Comparison of ENCODE assay signal across 25 mouse cellular contexts in genomic region chr9:31418821-31419220, GRCm38 (mm10). TPM values are rescaled to one million over a fixed set of nuclear protein-coding genes. Genes with fewer than 3 reads are reported as not detected.
DNase-seq lines count a peak whose midpoint lies in the region; ATAC-seq and TF ChIP-seq lines count a peak whose summit lies in the region.
"Had no signal": no experiment of that assay in that cellular context is flagged by ENCODE, and none has a peak within 500 bp of the region (broad histone marks: within the 10 kb centered on the region; RNA-seq: fewer than 3 reads in every experiment).

No protein-coding gene starts in this region.

- no peaks in the 10 kb centered on the region for H3K27me3 ChIP-seq in G1E (ENCODE audit: insufficient read depth, low read length)
- H3K27me3 ChIP-seq in splenic B cell, adult 2 months (ENCODE audit: control insufficient read depth, insufficient read depth, low read length, poor library complexity, severe bottlenecking): no peaks in the 10 kb centered on the region
- no peaks in the 10 kb centered on the region for H3K27me3 ChIP-seq in midbrain, embryonic 11.5 days (ENCODE audit: control insufficient read depth, insufficient read depth, low read length)
- H3K27me3 ChIP-seq: embryonic facial prominence, embryonic 12.5 days; forebrain, embryonic 12.5 days; heart, embryonic 13.5 days; hindbrain, embryonic 13.5 days; midbrain, embryonic 12.5 days; neural tube, embryonic 15.5 days had no signal

- 100% methylated on average over 1 of the region's 1 CpGs for WGBS in midbrain, embryonic 11.5 days

- DNase-seq in layer of hippocampus, adult 2 months (ENCODE audit: low spot score in 2 of 2): peak in 1 of 2 experiments; percentile 26
- no peak for DNase-seq in layer of hippocampus, postnatal 25 days (ENCODE audit: extremely low spot score in 1 of 2, low spot score in 1 of 2)
- peak; percentile 14 for DNase-seq in G1E (ENCODE audit: low spot score)
- DNase-seq in splenic B cell, adult 2 months (ENCODE audit: low read depth, low spot score): peak; percentile 67
- DNase-seq in urinary bladder, adult 18-20 months (ENCODE audit: low spot score in 2 of 2): no peak
- no peak for DNase-seq in midbrain, embryonic 11.5 days (ENCODE audit: low spot score, missing footprints)
- DNase-seq: adrenal gland, postnatal 25 days; cerebellum, adult 11-12 months; cerebellum, postnatal 14 days; gastrocnemius, postnatal 25 days; heart, adult 2 months; kidney, adult 18-20 months; thymus, postnatal 14 days had no signal

- H3K4me1 ChIP-seq in G1E (ENCODE audit: insufficient read depth, low read depth, low read length): peaks cover 3% of the 10 kb centered on the region
- no peaks in the 10 kb centered on the region for H3K4me1 ChIP-seq in midbrain, embryonic 11.5 days (ENCODE audit: control insufficient read depth, insufficient read depth, low read length)
- H3K4me1 ChIP-seq: embryonic facial prominence, embryonic 12.5 days; forebrain, embryonic 12.5 days; heart, embryonic 13.5 days; hindbrain, embryonic 13.5 days; midbrain, embryonic 12.5 days; neural tube, embryonic 15.5 days had no signal

- H3K9ac ChIP-seq in midbrain, embryonic 11.5 days (ENCODE audit: low read length): no peak overlapping the region
- H3K9ac ChIP-seq: embryonic facial prominence, embryonic 12.5 days; forebrain, embryonic 12.5 days; heart, embryonic 13.5 days; hindbrain, embryonic 13.5 days; liver, embryonic 14.5 days; midbrain, embryonic 12.5 days; neural tube, embryonic 15.5 days had no signal

- H3K27ac ChIP-seq in layer of hippocampus, adult 2 months: peak overlapping the region; percentile 39; the same call in 1 of the 2 replicates
- H3K27ac ChIP-seq in midbrain, embryonic 11.5 days (ENCODE audit: low read depth, low read length): no peak overlapping the region
- H3K27ac ChIP-seq: embryonic facial prominence, embryonic 12.5 days; forebrain, embryonic 12.5 days; heart, adult 2 months; heart, embryonic 13.5 days; hindbrain, embryonic 13.5 days; kidney, postnatal 0 days; liver, embryonic 14.5 days; macrophage; midbrain, embryonic 12.5 days; neural tube, embryonic 15.5 days had no signal

- no peaks in the 10 kb centered on the region for H3K9me3 ChIP-seq in G1E (replicated peaks)
- H3K9me3 ChIP-seq in midbrain, embryonic 11.5 days (ENCODE audit: control insufficient read depth, low read length): no peaks in the 10 kb centered on the region
- H3K9me3 ChIP-seq: embryonic facial prominence, embryonic 12.5 days; forebrain, embryonic 12.5 days; heart, embryonic 13.5 days; hindbrain, embryonic 13.5 days; midbrain, embryonic 12.5 days; neural tube, embryonic 15.5 days had no signal

- no peak for TF ChIP-seq CTCF in layer of hippocampus, adult 2 months (conservative IDR thresholded peaks at IDR 0.05)
- TF ChIP-seq CTCF in G1E (IDR thresholded peaks at IDR 0.05; ENCODE audit: low read depth, low read length): no peak

- ATAC-seq in G1E (ENCODE audit: extremely low read depth, insufficient number of reproducible peaks, low FRiP score, poor library complexity, severe bottlenecking): no peak
- peak; percentile 79 for ATAC-seq in common myeloid progenitor, adult 5-6 weeks (replicated peaks; ENCODE audit: low read depth, poor library complexity, severe bottlenecking)
- no peak for ATAC-seq in midbrain, embryonic 11.5 days (ENCODE audit: low FRiP score)

- no peak overlapping the region for H3K4me2 ChIP-seq in midbrain, embryonic 11.5 days
- H3K4me2 ChIP-seq: embryonic facial prominence, embryonic 12.5 days; forebrain, embryonic 12.5 days; heart, embryonic 13.5 days; hindbrain, embryonic 13.5 days; midbrain, embryonic 12.5 days; neural tube, embryonic 15.5 days had no signal

- H3K36me3 ChIP-seq in G1E (replicated peaks): peaks cover 84% of the 10 kb centered on the region
- H3K36me3 ChIP-seq in splenic B cell, adult 2 months (ENCODE audit: control insufficient read depth, insufficient read depth, low read length, poor library complexity, severe bottlenecking): peaks cover 22% of the 10 kb centered on the region
- peaks cover 21% of the 10 kb centered on the region; the same call in 1 of the 2 replicates for H3K36me3 ChIP-seq in midbrain, embryonic 11.5 days (ENCODE audit: control insufficient read depth, insufficient read depth, low read length)

- no peak overlapping the region for H3K4me3 ChIP-seq in layer of hippocampus, adult 2 months
- H3K4me3 ChIP-seq in G1E (ENCODE audit: low read depth, low read length): no peak overlapping the region
- no peak overlapping the region for H3K4me3 ChIP-seq in midbrain, embryonic 11.5 days (ENCODE audit: low read depth, low read length)
- H3K4me3 ChIP-seq: embryonic facial prominence, embryonic 12.5 days; forebrain, embryonic 12.5 days; heart, adult 2 months; heart, embryonic 13.5 days; hindbrain, embryonic 13.5 days; midbrain, embryonic 12.5 days; neural tube, embryonic 15.5 days had no signal

RNA-seq across cellular contexts. Expression of gene Nfrkb, which starts 32.8 kb away (rescaled TPM):
- total RNA-seq in layer of hippocampus, adult 2 months (2021): 10 to 100 TPM; 33.1 to 33.6 TPM
- 10 to 100 TPM; 26.2 to 34.3 TPM for total RNA-seq in layer of hippocampus, postnatal 25 days (2021)
- total RNA-seq in G1E (2014; fragmentation: Nextera tagmentation) (36.7 and 39.9 TPM in 2 replicates), G1E (2017) (23.8 and 24.4 TPM in 2 replicates)
- 11.0 and 21.2 TPM in 2 replicates for polyA plus RNA-seq in G1E (2012)
- 25.0 and 29.0 TPM in 2 replicates for total RNA-seq in common myeloid progenitor, adult 5-6 weeks (2017)
- polyA plus RNA-seq in midbrain, embryonic 11.5 days (2014; fragmentation: Nextera tagmentation; extraction: Ambion mirVana): 19.3 and 19.8 TPM in 2 replicates

RNA-seq across cellular contexts. Expression of gene Tmem45b, which starts 45.4 kb away (rescaled TPM):
- not detected for total RNA-seq in layer of hippocampus, adult 2 months (2021)
- not detected for total RNA-seq in layer of hippocampus, postnatal 25 days (2021)
- not detected in 2 replicates for total RNA-seq in G1E (2014; fragmentation: Nextera tagmentation)
- 0.06 and 0.33 TPM in 2 replicates for total RNA-seq in G1E (2017)
- not detected in 2 replicates for polyA plus RNA-seq in G1E (2012)
- not detected in 2 replicates for total RNA-seq in common myeloid progenitor, adult 5-6 weeks (2017)
- 0.11 and 0.34 TPM in 2 replicates for polyA plus RNA-seq in midbrain, embryonic 11.5 days (2014; fragmentation: Nextera tagmentation; extraction: Ambion mirVana)
- total RNA-seq: left cerebral cortex, postnatal 36 days had no signal
- polyA plus RNA-seq: heart, embryonic 13.5 days; limb, embryonic 14.5 days; liver, embryonic 14.5 days; macrophage; midbrain, embryonic 12.5 days had no signal

Comparison
In these comparisons a context has a peak if more than half of its experiments do, and no peak if none do; other contexts are left out.
1. DNase-seq: peak in G1E (single experiment) and splenic B cell, adult 2 months (single experiment); none in layer of hippocampus, postnatal 25 days (0 of 2), urinary bladder, adult 18-20 months (0 of 2) and midbrain, embryonic 11.5 days (single experiment).